Mouse (Mus musculus) lung, postnatal 4 days (tissue): ENCODE results near the gene Abhd17b.

Source experiments
- DNase-seq, 2 experiments: peaks; one replicate each; pipeline ENCODE4 v3.0.0; 2021

Abhd17b gene

GRCm38 (mm10) chr19:21733176-21733575 is 80.2 kb downstream of the Abhd17b start:
- DNase-seq: no peak

- peak in 1 of 2 experiments; percentile 33 for DNase-seq
Observed at GRCm38 (mm10) chr19:21734112-21734511, 81.1 kb downstream of the Abhd17b start.
